Mouse (Mus musculus) gastrocnemius, postnatal 4 days (tissue): ENCODE results near the gene Obscn. TPM values are rescaled to one million over a fixed set of nuclear protein-coding genes. Genes with fewer than 3 reads are reported as not detected.

Experiments used
- DNase-seq, 2 experiments: peaks; one replicate each; pipeline ENCODE4 v3.0.0; 2021 to 2022; ENCODE audit warnings: low spot score in 2 of 2, mixed read lengths in 2 of 2
- long read RNA-seq, 2 experiments: library from polyadenylated mRNA; stranded (forward); transcript quantifications; one replicate each; pipeline ENCODE4 v2.0.0; 2021
- total RNA-seq, 2 experiments: library from RNA; stranded (reverse); gene quantifications; 2 replicates each; pipeline ENCODE4 v1.2.3; 2021

Obscn gene
- 100 to 1,000 TPM; 462 to 554 TPM for total RNA-seq
- long read RNA-seq, experiment 1, partial matches to known transcripts, result 80 of 112 reads
- long read RNA-seq, experiment 1, other reads (novel, unspliced or antisense), result 32 of 112 reads
- long read RNA-seq, experiment 2, partial matches to known transcripts, result 149 of 161 reads
- long read RNA-seq, experiment 2, other reads (novel, unspliced or antisense), result 12 of 161 reads

DNA sequence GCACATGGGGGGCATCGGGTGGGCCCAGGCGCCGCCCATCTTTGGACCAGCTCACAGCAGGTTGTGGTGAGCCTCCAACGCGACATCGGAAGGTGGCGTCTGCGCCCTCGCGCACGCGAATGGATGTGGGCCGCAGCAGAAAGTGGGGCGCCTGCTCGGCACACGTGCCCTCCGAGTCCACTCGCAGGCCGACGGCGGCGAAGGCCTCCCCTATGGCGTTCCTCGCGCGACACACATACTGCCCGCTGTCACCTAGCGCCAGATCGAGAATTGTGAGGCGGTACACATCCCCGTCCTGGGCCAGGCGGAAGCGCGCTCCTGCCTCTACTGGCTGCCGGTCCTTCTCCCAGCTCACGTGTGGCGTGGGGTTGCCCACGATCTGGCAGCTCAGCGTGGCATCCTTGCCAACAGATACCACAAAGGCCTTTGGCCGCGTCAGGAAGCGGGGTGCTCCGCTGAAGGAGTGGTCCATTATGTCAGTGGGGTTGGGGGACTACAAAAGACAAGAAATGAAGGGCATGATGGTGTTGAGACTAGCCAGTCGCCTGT lies at the start of gene Obscn:
TSS of gene Obscn (minus strand) at position 499 of the 549 bp plus-strand sequence.
- DNase-seq, result no peak

GRCm38 (mm10) chr11:59185490-59185889 lies 49.3 kb upstream of the Obscn start:
- DNase-seq, result no peak

DNA sequence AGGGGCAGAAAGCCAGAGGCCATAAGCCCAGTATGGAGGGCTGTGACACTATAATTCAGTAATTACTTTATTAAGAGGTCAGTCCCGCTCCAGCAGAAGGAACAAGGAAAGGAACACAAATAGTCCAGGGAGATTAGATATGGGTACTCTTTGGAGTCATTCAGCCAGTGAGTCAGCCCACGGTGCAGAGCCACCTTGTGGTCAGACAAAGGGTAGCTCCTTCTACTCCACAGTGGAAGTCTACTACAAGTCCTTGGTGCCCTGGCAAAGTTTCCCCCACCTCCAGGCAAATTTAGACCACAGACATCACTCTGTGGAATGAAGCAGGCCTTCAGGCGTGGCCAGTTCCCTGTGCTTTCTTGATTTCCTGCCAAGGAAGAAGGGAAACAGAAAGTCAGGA lies 47.6 kb upstream of the Obscn start:
- peak in 1 of 2 experiments; percentile 54 for DNase-seq

DNA sequence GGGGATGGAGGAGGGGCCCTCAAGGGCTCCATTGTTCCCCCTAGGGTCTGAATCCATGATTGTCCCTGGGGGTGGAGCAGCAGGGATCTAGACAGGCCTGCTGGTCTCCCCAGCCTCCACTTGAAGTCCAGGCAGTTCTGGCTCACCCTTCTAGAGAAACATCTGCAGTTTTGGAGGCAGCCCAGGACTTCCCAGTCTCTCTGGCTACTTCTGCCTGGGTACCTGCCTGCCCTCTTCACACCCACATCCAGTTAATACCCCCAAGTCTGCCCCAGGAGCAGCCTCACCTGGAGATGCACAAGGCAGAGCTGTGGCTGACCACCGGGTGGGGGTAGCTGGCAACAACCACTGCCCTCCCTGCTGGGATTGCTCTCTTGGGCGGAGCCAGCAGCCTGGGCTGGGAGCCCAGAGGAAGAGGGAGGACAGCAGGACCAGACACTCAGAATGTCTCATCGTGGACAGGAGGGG lies 46.7 kb upstream of the Obscn start, which contains the start of gene Gjc2:
TSS of gene Gjc2 (minus strand) at position 350 of the 468 bp plus-strand sequence.
- DNase-seq, result peak in 1 of 2 experiments; percentile 62

DNA sequence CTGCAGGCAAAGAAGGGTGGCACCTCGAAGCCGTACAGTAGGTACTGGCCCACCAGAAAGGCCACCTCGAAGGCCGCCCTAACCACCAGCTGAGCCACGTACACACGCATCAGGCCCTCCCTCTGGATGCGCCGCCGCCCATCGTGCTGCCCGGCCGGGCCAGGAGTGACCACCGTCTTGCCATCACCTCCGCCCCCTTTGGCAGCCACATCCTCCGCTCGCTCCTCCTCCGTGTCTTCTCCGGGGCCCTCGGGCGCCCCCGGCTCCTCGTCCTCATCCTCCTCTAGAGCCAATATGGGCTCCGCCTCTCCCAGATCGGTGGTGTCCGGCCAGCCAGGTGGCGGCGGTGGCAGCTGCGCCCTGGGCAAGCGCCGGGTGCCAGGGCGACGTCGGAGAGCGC lies 40.7 kb upstream of the Obscn start:
- no peak for DNase-seq

GRCm38 (mm10) chr11:59176475-59176874 lies 40.3 kb upstream of the Obscn start:
- no peak for DNase-seq

DNA sequence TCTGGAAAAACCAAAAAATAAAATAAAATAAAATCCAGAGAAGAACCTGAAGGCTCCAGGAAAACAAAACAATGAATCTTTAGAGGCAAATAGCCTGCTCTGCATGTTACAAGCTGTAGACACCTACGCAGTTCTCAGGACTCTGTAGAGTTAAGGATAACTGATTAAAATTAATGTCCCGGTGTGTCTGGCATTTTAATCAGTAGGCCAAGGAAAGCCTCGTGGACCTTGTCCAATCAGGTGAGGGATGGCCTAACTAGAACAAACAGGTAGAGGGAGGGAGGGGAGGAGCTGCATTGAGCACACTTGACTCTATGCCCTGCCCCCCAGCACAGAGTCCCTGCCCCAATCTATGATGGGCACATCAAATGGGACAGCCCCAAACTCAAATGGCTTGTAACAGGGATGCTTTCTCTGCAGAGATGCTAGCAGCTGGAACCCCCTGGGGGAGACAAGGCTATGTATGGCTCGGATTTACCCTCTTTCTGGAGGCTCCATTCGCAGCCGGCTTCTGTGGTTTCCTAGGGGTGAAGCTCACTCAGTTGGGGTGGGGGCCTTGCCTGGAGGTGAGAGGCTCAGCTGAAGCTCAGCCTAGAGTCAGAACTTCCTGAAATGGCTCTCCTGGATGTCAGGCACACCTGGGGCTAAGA lies 38.1 kb upstream of the Obscn start:
- no peak for DNase-seq

DNA sequence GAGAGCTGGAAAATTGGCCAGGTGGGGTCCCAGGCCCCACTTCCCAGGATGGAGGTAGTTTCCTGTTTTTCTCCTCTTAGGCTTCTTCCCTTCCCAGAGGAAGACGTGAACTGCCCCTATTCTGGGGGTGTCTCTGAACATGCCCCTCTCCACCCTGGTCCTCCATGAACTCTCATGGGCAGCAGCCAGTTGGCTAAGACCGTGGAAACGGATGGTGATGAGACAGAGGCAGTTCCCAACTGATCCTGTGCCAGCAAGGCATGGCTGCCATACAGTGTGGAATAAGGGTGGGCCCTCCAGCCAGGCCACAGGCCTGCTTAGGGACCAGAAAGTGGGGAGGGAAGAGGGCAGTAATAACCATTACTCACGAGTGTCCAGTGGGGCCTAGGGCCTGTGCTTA lies 34.3 kb upstream of the Obscn start:
- no peak for DNase-seq

- no peak for DNase-seq
Observed at GRCm38 (mm10) chr11:59169807-59170206, 33.6 kb upstream of the Obscn start.

DNA sequence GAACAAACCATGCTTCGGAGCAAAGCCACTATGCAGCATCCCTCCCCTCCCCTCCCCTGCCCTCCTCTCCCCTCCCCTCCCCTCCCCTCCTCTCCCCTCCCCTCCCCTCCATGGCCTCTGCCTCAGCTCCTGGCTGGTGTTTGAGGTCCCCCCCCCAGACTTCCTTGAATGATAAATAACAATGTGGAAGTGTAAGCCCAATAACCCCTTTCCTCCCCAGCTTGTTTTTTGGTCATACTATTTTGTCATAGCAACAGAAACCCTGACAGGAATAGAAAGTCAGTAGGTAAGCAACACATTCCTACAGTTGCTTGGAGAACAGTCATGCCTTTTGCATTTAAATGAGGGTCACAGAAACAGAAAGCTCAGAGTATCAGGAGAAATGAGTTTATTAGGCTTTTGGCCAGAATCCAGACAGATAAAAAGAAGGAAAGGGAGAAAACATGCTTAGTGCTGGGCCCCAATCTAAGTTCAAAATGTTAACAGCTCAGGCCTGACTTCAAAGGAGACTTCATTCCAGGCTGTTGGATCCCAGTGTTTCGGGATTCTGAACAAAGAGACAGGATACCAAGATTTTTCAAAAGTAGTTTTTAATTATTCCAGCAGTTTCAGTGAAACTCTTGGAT lies 29.5 kb upstream of the Obscn start:
- no peak for DNase-seq

DNA sequence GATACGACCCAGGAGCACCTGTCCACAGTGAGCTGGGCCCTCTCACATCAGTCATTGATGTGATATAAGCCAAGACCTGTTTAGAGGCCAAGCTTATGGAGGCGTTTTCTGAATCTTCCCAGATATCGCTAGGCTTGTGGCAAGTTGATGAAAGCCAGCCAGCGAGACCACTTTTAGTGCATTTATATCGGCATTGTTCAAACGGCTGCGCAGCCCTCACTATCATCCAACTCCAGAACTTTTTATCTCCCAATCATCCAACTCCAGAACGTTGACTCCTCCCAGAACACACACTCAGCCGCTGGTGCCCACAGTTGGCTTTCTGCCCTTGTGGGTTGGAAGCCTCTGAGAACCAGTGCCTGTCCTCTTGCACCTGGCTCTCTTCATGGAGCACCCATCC lies 28.2 kb upstream of the Obscn start:
- no peak for DNase-seq

DNA sequence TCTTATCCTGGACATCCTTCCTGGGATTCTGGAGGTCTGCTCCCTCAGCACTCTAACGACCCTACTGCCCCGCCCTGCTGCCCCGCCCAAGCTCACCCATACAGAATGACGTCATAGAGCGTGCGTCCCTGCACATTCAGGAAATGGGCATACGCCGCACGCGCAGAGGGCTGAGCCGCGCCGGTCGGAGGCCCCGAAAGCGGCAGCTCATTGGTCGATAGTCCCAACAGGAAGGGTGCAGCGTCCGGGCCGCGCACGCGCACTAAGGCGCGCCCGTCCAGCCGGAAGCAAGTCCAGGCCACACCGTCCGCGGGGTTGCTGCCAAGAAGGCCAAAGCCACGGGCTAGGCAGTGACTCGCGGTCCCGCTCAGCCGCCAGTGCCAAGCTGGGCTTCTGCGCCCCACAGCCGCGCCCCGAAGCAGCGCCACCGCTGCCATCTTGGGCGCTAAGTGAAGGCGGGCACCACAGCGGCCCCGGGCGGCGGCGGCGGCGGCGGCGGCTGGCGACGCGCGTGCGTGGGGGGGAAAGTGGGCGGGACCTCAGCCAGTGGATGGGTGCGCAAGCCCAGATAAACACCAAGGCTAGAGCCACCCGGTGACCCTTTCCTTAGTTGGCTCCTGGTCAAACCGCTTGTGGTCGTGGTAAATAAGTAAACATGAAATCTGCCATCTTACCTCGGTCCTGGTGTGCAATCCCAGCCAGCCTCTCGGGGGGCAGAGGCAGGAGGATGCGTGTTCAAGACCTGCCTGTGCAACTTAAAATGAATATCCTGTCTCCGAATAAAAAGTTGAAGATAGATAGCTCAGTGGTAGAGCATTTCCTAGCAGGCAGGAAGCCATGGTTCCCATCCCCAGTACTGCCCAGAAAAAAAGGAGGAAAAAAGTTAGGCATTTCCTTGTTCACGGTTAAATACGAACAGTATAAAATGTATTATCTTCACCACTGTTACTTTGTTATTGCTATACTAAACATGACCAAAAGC lies 27.3 kb upstream of the Obscn start, which contains the start of gene Iba57:
TSS of gene Iba57 (minus strand) at position 485 of the 982 bp plus-strand sequence.
- DNase-seq, result peak; percentile 90 to 95

DNA sequence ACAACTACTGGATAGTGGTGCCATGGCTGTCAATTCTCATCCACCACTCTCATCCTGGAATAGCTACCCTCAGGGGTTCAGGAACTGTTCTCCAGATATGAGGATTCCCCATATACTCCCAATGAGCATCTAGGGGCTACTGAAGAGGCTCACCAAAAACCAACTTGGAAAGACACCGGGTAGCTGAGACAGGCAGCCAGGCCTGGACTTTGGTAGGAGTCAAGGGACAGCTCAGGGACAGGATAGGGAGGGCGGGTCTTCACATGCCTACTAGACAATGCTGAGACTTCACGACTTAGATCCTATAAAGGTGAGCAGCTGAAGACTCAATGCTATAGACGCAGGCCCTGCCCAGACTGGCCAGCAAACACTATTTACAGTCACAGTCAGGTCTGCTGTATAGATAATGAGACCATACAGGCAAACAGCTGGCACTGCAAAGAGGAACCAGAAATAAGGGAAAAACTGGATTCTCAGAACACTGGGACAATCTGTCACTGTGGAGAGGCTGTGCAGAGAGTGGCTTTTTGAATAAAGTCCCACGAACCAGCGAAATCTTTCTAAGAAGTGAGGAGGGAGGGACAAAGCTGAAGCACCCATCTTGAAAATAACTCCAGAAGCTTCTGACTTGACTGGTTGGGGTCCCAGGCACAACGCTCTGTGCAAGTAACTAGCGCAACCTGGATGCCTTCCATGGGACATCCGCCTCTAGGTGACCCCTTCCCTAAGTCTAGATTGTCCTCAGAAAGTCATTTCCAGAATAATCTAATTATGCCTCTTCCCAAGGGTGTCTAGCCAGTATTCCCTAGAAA lies 26.4 kb upstream of the Obscn start:
- DNase-seq, result no peak

DNA sequence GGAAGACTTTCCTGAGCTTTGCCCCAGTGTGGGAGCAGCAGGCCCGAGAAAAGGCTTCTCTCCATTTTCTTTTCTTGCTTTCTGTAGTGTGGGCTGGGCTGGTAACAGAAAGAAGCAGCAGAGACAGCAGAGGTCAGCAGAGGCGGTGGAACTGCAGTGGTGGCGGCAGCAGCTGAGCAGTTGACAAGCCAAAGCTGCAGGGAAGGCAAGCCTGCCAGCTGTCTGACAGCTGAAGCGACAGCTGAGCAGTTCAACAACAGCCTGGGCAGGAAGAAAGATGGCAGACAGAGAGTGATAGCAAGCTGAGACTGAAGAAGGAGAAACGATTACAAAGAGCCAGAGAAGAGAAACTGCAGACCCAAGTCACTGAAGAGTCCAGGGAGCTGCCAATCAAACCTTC lies 25.2 kb upstream of the Obscn start:
- peak in 1 of 2 experiments; percentile 54 for DNase-seq

- no peak for DNase-seq
Observed at GRCm38 (mm10) chr11:59159558-59159957, 23.4 kb upstream of the Obscn start.

GRCm38 (mm10) chr11:59159099-59159498 lies 22.9 kb upstream of the Obscn start:
- no peak for DNase-seq

DNA sequence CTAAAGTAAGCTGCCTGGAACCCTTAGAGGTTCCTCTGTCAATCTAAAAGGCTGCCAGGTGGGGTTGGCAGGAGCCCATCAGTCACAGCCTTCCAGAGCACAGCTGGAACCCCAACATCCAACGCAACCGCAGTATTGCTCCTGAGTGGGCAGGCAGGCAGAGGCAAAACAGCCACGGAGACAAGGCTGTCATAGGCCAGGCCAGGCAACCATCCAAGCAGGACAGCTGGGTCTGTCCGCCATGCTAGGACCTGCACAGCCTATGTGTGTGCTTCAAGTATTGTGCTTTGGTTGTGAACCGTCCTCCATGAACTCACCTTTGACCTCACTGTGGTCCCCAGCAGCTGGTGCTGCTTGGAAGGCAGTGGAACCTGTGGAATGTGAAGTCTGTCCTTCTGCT lies 19.7 kb upstream of the Obscn start:
- no peak for DNase-seq

DNA sequence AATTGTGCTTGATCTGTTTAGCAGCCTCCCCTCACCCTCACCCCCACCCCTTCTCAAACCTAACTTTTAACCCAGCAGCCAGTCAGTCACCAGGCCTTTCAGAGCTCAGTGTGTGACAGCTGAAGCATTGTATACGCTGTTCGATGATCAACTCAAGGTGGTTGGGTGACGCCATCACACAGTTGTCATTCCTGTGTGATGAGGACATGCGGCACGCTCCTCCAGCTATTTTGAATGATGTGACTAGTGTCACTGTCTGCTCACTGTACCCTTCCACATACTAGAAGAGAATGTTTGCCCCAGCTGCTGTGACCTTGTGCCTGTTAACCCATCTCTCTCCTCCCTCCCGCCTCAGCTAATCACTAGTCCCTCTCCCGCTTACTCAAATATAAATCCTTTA lies 18.0 kb upstream of the Obscn start:
- DNase-seq, result no peak

DNA sequence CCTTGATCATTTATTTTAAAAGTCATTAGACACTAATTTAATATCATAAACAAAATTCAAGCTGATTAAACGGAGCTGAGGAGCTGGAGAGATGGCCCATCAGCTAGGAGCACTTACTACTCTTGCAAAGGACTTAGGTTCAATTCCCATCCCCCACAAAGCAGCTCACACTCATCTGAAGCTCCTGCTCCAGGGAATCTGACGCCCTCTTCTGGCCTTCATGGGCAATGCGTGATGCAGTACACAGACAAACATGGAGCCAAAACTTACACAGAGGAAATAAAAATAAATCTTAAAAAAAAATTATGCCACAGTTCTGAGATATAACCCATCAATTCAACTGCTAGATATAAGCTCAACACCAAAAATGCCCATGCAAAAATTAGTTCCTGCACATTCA lies 15.5 kb upstream of the Obscn start:
- DNase-seq, result no peak

DNA sequence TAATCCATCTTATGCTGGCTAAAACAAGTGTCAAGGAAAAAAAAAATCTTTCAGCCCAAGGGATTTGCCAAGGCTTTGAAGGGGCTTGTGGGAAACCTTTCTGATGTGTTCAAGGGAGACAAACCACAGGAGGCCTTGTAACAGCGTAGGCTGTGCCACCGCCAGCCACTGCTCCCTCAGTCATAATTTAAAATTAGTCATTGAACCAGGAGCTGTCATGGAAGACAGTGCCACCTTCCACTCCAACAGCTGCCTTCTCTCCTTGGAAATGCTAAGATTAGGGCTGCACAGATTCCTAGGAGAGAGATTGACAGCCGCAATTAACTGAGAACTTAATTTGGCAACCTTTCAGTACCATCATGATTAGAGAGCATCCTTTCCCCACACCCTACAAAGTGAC lies 13.1 kb upstream of the Obscn start:
- DNase-seq, result no peak
